Mouse (Mus musculus): Measurements from ENCODE around the gene Rack1. TPM values are rescaled to one million over a fixed set of nuclear protein-coding genes. Genes with fewer than 3 reads are reported as not detected.

Gene Rack1
- polyA plus RNA-seq, 2 experiments, result 674 to 1,100 TPM

- no peak for DNase-seq (ENCODE audit: low read depth in 3 of 3, low spot score in 3 of 3)
- ATAC-seq (ENCODE audit: insufficient read depth), result no peak
- TF ChIP-seq CTCF (IDR thresholded peaks at IDR 0.05; ENCODE audit: low read depth) (no peak), EP300 (IDR thresholded peaks at IDR 0.05; ENCODE audit: low read depth) (no peak)
- Histone ChIP-seq H3K36me3 (replicated peaks; ENCODE audit: control insufficient read depth, insufficient read depth, low read depth) (no peaks in the 10 kb centered on the region), H3K4me1 (replicated peaks; ENCODE audit: control insufficient read depth in 2 of 2, insufficient read depth in 2 of 2, low read length in 1 of 2) (peaks cover 13 to 15% of the 10 kb centered on the region in 2 experiments; a peak in 3 of 4 replicates), H3K9ac (replicated peaks) (peak overlapping the region; percentile 0), H3K27ac (no peak overlapping the region), H3K9me3 (ENCODE audit: control insufficient read depth, low read length) (no peaks in the 10 kb centered on the region), H3K4me3 (ENCODE audit: insufficient read depth in 1 of 2, low read depth in 2 of 2, low read length in 2 of 2) (peak overlapping the region; percentile 65 to 66), H3K27me3 (ENCODE audit: control insufficient read depth, insufficient read depth, low read length) (peaks cover 11% of the 10 kb centered on the region), H3K4me2 (ENCODE audit: low read depth) (peak overlapping the region; percentile 88)
- 23% methylated on average over 11 of the region's 11 CpGs for WGBS (ENCODE audit: insufficient replicate concordance)
Observed at GRCm38 (mm10) chr11:48836990-48837309, 36.8 kb downstream of the Rack1 start.

DNA sequence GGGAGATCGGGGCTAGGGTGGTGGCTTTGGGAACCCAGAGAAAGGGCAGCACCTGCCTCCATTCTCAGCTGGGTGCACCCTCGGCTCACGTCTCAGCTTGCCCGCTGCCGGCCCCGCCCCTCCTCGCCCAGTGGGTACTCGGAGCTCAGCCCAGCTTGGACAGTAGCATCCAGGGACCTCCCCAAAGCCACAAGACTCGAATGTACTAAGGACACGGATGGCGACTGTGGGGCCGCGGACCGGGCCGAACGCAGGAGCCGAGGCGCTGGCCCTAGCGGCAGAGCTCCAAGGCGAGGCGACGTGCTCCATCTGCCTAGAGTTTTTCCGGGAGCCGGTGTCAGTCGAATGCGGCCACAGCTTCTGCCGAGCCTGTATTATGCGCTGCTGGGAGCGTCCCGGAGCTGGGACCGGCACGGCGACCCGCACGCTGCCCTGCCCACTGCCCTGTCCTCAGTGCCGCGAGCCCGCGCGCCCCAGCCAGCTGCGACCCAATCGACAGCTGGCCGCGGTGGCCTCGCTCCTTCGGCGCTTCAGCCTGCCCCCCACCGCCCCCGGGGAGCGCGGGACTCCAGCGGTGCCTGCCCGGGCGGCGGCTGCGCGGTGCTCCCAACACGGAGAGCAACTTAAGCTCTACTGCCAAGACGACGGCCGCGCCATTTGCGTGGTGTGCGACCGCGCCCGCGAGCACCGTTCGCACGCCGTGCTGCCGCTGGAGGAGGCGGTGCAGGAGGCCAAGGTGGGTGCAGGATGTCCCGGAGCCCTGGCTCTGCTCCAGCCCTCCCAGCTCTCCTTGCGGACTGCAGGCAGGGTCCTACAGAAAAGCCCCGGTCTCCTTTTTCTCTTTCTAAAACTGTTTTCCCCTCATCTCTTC lies 37.4 kb downstream of the Rack1 start:
- ATAC-seq (ENCODE audit: insufficient read depth) (no peak), DNase-seq (ENCODE audit: low read depth in 3 of 3, low spot score in 3 of 3) (no peak)
- peak overlapping the region; percentile 65 to 66 for H3K4me3 ChIP-seq (ENCODE audit: insufficient read depth in 1 of 2, low read depth in 2 of 2, low read length in 2 of 2)
- H3K4me1 ChIP-seq (replicated peaks; ENCODE audit: control insufficient read depth in 2 of 2, insufficient read depth in 2 of 2, low read length in 1 of 2), result peaks cover 13 to 15% of the 10 kb centered on the region in 2 experiments; a peak in 3 of 4 replicates
- H3K36me3 ChIP-seq (replicated peaks; ENCODE audit: control insufficient read depth, insufficient read depth, low read depth), result no peaks in the 10 kb centered on the region
- H3K9ac ChIP-seq (replicated peaks), result peak overlapping the region; percentile 0
- H3K9me3 ChIP-seq (ENCODE audit: control insufficient read depth, low read length), result no peaks in the 10 kb centered on the region
- under 1% methylated on average over 77 of the region's 77 CpGs for WGBS (ENCODE audit: insufficient replicate concordance)
- H3K27me3 ChIP-seq (ENCODE audit: control insufficient read depth, insufficient read depth, low read length), result peaks cover 11% of the 10 kb centered on the region
- H3K27ac ChIP-seq, result no peak overlapping the region
- TF ChIP-seq EP300 (IDR thresholded peaks at IDR 0.05; ENCODE audit: low read depth), result no peak
- 0 out of 2 replicates have a peak, but pooled peaks have one; percentile 5 for TF ChIP-seq CTCF (IDR thresholded peaks at IDR 0.05; ENCODE audit: low read depth)
- H3K4me2 ChIP-seq (ENCODE audit: low read depth), result peak overlapping the region; percentile 88

GRCm38 (mm10) chr11:48838181-48838797 lies 38.2 kb downstream of the Rack1 start:
- Histone ChIP-seq H3K36me3 (replicated peaks; ENCODE audit: control insufficient read depth, insufficient read depth, low read depth) (no peaks in the 10 kb centered on the region), H3K27me3 (ENCODE audit: control insufficient read depth, insufficient read depth, low read length) (peaks cover 11% of the 10 kb centered on the region), H3K27ac (no peak overlapping the region), H3K4me2 (ENCODE audit: low read depth) (peak overlapping the region; percentile 88), H3K9me3 (ENCODE audit: control insufficient read depth, low read length) (no peaks in the 10 kb centered on the region), H3K4me3 (ENCODE audit: insufficient read depth in 1 of 2, low read depth in 2 of 2, low read length in 2 of 2) (peak overlapping the region; percentile 65 to 66), H3K4me1 (replicated peaks; ENCODE audit: control insufficient read depth in 2 of 2, insufficient read depth in 2 of 2, low read length in 1 of 2) (peaks cover 12 to 13% of the 10 kb centered on the region in 2 experiments; a peak in 3 of 4 replicates), H3K9ac (replicated peaks) (peak overlapping the region; percentile 0; the same call in 1 of the 2 replicates)
- DNase-seq (ENCODE audit: low read depth in 3 of 3, low spot score in 3 of 3) (no peak), ATAC-seq (ENCODE audit: insufficient read depth) (no peak)
- TF ChIP-seq CTCF (IDR thresholded peaks at IDR 0.05; ENCODE audit: low read depth) (no peak), EP300 (IDR thresholded peaks at IDR 0.05; ENCODE audit: low read depth) (no peak)
- 1% methylated on average over 16 of the region's 16 CpGs for WGBS (ENCODE audit: insufficient replicate concordance)

- DNase-seq (ENCODE audit: low read depth in 3 of 3, low spot score in 3 of 3) (no peak), ATAC-seq (ENCODE audit: insufficient read depth) (no peak)
- Histone ChIP-seq H3K4me1 (replicated peaks; ENCODE audit: control insufficient read depth in 2 of 2, insufficient read depth in 2 of 2, low read length in 1 of 2) (peaks cover 11 to 12% of the 10 kb centered on the region in 2 experiments; a peak in 3 of 4 replicates), H3K9ac (replicated peaks) (no peak overlapping the region), H3K27me3 (ENCODE audit: control insufficient read depth, insufficient read depth, low read length) (peaks cover 11% of the 10 kb centered on the region), H3K9me3 (ENCODE audit: control insufficient read depth, low read length) (no peaks in the 10 kb centered on the region), H3K27ac (no peak overlapping the region), H3K4me2 (ENCODE audit: low read depth) (peak overlapping the region; percentile 88), H3K4me3 (ENCODE audit: insufficient read depth in 1 of 2, low read depth in 2 of 2, low read length in 2 of 2) (no peak overlapping the region), H3K36me3 (replicated peaks; ENCODE audit: control insufficient read depth, insufficient read depth, low read depth) (no peaks in the 10 kb centered on the region)
- 68% methylated on average over 10 of the region's 10 CpGs for WGBS (ENCODE audit: insufficient replicate concordance)
- TF ChIP-seq CTCF (IDR thresholded peaks at IDR 0.05; ENCODE audit: low read depth), result no peak
- TF ChIP-seq EP300 (IDR thresholded peaks at IDR 0.05; ENCODE audit: low read depth), result no peak
Observed at GRCm38 (mm10) chr11:48838879-48839680, 38.9 kb downstream of the Rack1 start.

Measured in liver, embryonic 14.5 days (tissue).